Mouse (Mus musculus) adrenal gland, postnatal 0 days (tissue): ENCODE results near the gene Ccdc130. TPM values are rescaled to one million over a fixed set of nuclear protein-coding genes. Genes with fewer than 3 reads are reported as not detected.

Source experiments
- microRNA-seq: library from miRNA; unstranded; fragments of <30 nt; microRNA quantifications from one replicate; pipeline ENCODE4, GENCODE M21; 2016; ENCODE audit warnings: borderline replicate concordance; ENCODE audit not compliant: insufficient number of aligned reads
- polyA plus RNA-seq: library from polyadenylated mRNA; unstranded; fragments of >200 nt; fragmentation: Nextera tagmentation; extraction: Ambion mirVana; gene quantifications from 2 replicates; pipeline ENCODE4 v1.2.1, GENCODE M21; 2015

Ccdc130 gene
- 12.2 and 14.5 TPM in 2 replicates for polyA plus RNA-seq

DNA sequence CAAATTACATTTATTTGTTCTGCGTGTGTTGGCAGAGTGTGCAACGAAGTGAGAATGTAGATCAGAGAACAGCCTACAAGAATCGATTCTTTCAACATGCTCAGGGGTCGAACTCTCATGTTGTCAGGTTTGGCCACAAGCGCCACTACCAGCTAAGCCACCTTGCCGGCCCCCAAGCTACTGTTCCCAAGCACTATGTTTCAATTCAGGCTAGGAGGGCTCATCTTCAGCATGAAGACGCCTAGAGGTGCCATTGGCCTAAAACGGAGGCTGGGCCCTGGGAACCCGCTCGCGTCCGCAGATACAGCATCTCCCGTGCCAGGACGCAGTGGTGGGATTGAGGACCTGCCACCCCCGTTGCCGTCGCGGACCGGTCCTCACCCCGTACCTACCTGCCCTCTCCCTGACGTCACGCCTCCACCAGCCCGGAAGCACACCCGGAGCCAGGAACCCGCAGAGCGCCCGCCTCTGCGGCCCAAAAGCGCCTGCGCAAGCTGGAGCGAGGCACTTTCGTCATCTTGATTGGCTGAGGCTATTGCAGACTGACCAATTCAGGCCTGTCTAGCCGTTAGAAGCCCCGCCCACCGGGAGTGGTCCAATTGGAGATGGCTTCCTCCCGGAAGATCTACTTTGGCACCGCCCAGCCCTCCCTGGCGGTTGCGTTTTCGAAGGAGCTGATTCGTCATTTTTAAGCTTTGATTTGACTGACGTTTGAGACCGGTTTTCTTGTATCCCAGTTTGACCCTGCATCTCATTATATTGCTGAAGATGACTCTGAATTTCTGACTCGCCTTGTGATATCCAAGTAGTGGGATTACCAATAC, at the start of gene Ccdc130:
Gene Ccdc130, minus strand, starts transcription at position 431 of the 824 bp plus-strand sequence.

DNA sequence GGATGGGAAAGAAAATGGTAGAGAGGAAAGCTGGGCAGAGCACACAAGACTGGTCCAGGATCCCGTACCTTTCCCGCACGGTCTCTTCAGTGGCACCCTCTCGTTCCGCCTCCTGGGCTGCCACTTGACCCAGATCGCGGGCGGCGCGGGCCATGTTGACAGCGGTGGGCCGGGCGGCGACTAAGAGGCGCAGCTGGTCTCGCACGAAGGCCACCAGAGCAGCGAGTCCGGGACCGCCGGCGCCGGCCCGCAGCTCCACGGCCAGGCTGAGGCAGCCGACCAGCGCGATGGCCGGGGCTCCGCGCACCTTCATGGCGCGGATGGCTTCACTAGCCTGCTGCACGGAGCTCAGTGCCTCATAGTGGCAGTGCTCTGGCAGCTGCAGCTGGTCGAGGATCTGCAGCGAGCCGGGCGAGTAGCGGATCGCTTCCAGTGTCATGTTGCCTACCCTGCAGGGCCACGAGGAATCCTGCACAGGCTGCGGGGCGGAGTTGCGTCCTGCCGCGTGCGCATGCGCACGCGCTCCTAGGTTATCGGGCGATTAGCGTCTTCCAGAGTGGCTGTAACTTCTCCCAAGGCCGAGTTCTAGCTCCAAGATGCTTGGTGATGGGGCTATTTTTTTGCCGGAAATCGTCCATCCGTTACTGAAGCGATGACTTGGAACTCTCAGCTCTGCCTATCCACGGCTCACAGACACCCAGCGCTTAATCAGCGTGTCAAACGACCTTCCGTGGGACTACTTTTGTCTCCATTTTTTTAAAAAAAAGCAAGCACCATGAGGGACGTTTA, 13.2 kb downstream of the Ccdc130 start, which contains the start of gene Mri1:
Gene Mri1, minus strand, starts transcription at position 505 of the 789 bp plus-strand sequence.

GRCm38 (mm10) chr8:84249257-84250170, 20.7 kb downstream of the Ccdc130 start, which contains the start of gene D8Ertd738e:
Gene D8Ertd738e, minus strand, starts transcription at chr8:84249719.

GRCm38 (mm10) chr8:84236998-84237473, 33.1 kb downstream of the Ccdc130 start, which contains the start of gene Zswim4:
Gene Zswim4, minus strand, starts transcription at chr8:84237055.

Small RNA genes lying within 50 kb of the gene (microRNA-seq; reads per million reads assigned to microRNA genes)
- gene Mir23a (42,643 reads per million, percentile 98 among the genes with 10 or more reads in this experiment), gene Mir24-2 (not detected), gene Mir27a (411 reads per million, percentile 63 among the genes with 10 or more reads in this experiment), gene Mir3074-2 (not detected)

Other genes with a start within 250 kb of the Ccdc130 start
- gene Palm3, start 248.9 kb downstream of the Ccdc130 start, polyA plus RNA-seq, result 1.1 and 4.2 TPM in 2 replicates
- 0.97 and 2.4 TPM in 2 replicates for gene Il27ra, start 227.8 kb downstream of the Ccdc130 start, polyA plus RNA-seq
- 0.30 TPM in 1 of 2 replicates, not detected in the other for gene Rln3, start 225.4 kb downstream of the Ccdc130 start, polyA plus RNA-seq
- 1.0 and 1.3 TPM in 2 replicates for gene Gm10643, start 205.2 kb downstream of the Ccdc130 start, polyA plus RNA-seq
- gene Rfx1, start 203.5 kb downstream of the Ccdc130 start, polyA plus RNA-seq, result 5.4 and 6.1 TPM in 2 replicates
- 5.2 and 5.6 TPM in 2 replicates for gene Dcaf15, start 165.6 kb downstream of the Ccdc130 start, polyA plus RNA-seq
- gene Podnl1, start 144.4 kb downstream of the Ccdc130 start, polyA plus RNA-seq, result 0.17 and 0.58 TPM in 2 replicates
- 17.6 and 20.0 TPM in 2 replicates for gene Cc2d1a, start 122.4 kb downstream of the Ccdc130 start, polyA plus RNA-seq
- 1.3 TPM in 2 replicates for gene 4930432K21Rik, start 122.4 kb downstream of the Ccdc130 start, polyA plus RNA-seq
- 5.1 and 7.0 TPM in 2 replicates for gene Nanos3, start 85.2 kb downstream of the Ccdc130 start, polyA plus RNA-seq
- gene Zswim4, start 33.3 kb downstream of the Ccdc130 start, polyA plus RNA-seq, result 7.2 and 10.3 TPM in 2 replicates
- 370 and 375 TPM in 2 replicates for gene D8Ertd738e, start 20.7 kb downstream of the Ccdc130 start, polyA plus RNA-seq
- gene Mri1, start 13.1 kb downstream of the Ccdc130 start, polyA plus RNA-seq, result 56.0 and 87.5 TPM in 2 replicates
- 3.3 TPM in 2 replicates for gene Cacna1a, start 118.1 kb upstream of the Ccdc130 start, polyA plus RNA-seq